Mouse (Mus musculus) heart, adult 2 months (tissue): Measurements from ENCODE around the gene Gm17469.
"Not testable (repeated sequence)": the region's sequence is repeated elsewhere in the genome, so short reads cannot be mapped to it uniquely, and the experiment has no call there.

Experiments used
- CTCF ChIP-seq: fragments of 200-600 bp; IDR thresholded peaks from 2 replicates; pipeline ENCODE4 v1.8.1; 2022; ENCODE audit warnings: antibody characterized with exemption, mild to moderate bottlenecking, moderate library complexity
- POLR2A ChIP-seq: fragments of 200-500 bp; IDR thresholded peaks from 2 replicates; pipeline ENCODE4 v1.6.1; 2011; ENCODE audit warnings: mild to moderate bottlenecking, low read depth, low read length, control low read depth; ENCODE audit not compliant: insufficient read depth

DNA sequence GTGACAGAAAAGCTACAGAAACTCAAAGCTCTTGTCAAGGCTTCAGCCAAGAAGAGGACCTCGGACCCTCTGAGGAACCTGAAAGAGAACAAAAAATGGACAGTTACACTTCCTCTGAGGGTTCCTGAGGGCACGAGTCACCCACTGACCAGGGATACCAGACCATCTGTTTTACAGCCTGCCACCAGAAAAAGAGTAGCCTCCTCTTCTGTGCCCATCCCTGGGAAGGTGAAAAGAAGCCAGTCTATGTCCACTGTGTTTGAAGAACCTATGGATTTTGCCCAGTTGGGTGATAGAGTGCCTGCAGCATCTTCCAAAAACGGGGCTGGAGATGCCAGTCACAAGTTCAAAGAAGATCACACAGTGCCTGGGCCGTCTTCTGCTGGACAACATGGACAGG, at the start of gene Gm17469:
- TF ChIP-seq CTCF, POLR2A: not testable (repeated sequence)
